Mouse (Mus musculus) G1E-ER4 (cell line): Measurements from ENCODE around the gene Gpr183. TPM values are rescaled to one million over a fixed set of nuclear protein-coding genes. Genes with fewer than 3 reads are reported as not detected.

Experiments used
- GATA1 ChIP-seq: IDR thresholded peaks from one replicate; pipeline ENCODE4 v1.8.0; 2012; ENCODE audit warnings: low read length, inconsistent platforms
- polyA plus RNA-seq: library from polyadenylated mRNA; stranded (reverse); fragments of >175 nt; gene quantifications from 2 replicates; pipeline ENCODE4 v1.2.3, GENCODE M21; 2012

The Gpr183 gene
- polyA plus RNA-seq, 1 experiment, result not detected

DNA sequence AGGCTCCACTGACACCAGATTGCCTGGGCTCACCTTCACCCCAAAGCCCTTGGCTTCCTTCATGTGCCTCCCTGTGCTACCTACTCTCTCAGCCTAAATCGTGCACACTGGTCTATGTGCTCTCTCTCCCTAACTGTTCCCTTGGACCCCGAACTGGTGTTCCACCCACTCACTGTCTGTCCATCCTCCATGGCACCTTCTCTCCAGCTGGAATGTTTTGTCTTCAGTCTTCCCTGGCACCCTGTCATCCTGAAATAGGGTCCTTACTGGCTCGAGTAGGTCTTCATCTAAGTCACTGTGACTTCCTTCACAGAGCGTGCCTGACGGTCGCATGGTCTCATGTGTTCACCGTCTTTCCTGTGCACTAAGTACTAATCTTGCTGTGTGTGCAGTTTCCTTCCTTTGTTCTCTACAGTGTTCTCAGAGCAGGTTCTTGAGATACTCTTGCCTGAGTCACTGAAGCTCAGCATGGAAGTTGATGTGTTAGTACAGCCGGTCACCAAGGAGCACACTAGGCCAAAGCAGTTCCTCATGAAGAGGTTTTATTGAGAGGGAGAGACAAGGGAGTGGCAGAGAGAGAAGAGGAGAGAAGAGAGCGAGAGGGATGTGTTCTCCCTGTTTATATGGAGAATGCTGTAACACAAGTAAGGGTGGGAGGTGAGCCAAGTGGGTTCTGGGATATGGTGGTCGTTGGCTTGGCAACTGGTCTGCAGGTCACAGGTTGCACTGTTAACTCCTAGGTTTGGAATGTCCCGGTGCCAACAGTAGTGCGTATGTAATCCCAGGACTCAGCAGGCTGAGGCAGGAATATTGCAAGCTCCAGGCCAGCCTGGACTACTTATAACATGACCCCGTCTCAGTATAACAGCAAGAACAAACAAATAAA lies 27.6 kb upstream of the Gpr183 start:
- no peak for TF ChIP-seq GATA1

- TF ChIP-seq GATA1, result no peak
These were observed 26.9 kb upstream of the Gpr183 start for GRCm38 (mm10) chr14:121991921-121992320.

- no peak for TF ChIP-seq GATA1
These were observed 25.9 kb upstream of the Gpr183 start for GRCm38 (mm10) chr14:121990897-121991296.

DNA sequence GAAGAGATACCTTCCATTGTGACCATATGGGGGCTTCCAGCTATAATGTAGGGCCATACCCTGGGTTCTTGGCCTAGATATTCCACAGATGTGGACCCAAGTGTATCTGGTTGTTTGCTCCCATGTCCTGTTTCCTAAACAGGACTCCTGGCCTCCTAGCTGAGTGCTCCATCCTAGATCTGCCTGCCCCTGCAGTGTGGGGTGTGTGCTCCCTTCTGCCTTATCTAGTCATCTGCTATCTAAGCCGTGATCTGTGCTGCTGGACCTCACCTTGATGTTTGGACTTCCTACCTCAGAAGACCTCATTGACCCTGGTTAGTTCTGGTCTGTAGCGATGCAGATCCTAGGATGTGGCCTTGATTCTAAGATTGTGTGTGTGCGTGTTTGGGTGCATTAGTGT lies 24.9 kb upstream of the Gpr183 start:
- TF ChIP-seq GATA1, result no peak

- TF ChIP-seq GATA1, result no peak
These were observed 24.3 kb upstream of the Gpr183 start for GRCm38 (mm10) chr14:121989331-121989730.

GRCm38 (mm10) chr14:121987691-121988090 lies 22.7 kb upstream of the Gpr183 start:
- TF ChIP-seq GATA1, result no peak

DNA sequence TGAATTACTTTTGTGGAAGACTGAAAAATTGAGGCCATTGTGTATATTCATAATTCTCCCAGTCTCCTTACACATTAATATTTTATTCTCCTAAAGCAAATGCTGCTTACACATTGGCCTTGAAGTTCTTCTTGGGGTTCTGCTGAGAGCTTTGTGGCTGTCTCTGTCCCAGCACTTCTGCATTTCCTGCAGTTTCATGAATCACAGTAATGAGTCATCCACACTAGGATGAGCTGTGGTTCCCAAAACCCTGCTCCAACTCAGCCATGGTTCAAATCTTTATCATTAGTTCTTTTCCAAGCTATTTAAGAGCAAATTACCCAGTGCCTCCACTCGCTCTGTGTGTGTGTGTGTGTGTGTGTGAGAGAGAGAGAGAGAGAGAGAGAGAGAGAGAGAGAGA lies 22.3 kb upstream of the Gpr183 start:
- no peak for TF ChIP-seq GATA1

DNA sequence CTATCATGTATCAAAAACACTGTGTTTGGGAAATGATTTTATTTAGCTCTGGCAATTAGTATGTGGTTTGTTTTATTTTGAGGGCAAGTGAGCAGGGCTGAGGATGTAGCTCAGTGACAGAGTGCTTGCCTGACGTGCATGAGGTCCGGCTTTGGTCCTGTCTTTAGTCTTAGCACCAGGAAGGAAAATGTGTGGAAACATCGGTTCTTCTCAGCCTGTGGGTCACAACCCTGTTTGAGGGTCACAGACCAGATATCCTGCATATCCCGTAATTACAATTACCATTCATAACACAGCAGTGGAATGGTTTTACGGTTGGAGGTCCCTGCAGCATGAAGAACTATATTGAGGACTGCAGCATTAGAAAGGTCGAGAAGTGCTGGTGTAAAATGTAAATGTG lies 21.0 kb upstream of the Gpr183 start:
- no peak for TF ChIP-seq GATA1

DNA sequence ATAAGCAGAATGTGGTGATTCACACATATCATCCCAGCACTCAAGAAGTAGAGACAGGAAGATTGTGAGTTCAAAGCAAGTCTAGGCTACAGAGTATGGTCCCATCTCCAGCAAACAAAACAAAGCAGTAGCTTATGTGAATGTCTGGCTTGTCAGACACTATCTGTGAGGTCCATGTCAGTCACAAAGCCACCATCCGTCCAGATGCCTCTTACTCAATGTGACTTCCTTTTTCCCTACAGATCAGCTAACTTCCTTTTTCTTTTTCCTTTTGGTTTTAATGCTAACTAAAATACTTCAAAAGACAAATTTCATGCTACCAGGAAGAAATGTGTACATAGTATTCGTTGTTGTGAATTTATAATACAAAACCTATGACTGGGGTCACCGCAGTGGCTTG lies 20.5 kb upstream of the Gpr183 start:
- TF ChIP-seq GATA1, result no peak

DNA sequence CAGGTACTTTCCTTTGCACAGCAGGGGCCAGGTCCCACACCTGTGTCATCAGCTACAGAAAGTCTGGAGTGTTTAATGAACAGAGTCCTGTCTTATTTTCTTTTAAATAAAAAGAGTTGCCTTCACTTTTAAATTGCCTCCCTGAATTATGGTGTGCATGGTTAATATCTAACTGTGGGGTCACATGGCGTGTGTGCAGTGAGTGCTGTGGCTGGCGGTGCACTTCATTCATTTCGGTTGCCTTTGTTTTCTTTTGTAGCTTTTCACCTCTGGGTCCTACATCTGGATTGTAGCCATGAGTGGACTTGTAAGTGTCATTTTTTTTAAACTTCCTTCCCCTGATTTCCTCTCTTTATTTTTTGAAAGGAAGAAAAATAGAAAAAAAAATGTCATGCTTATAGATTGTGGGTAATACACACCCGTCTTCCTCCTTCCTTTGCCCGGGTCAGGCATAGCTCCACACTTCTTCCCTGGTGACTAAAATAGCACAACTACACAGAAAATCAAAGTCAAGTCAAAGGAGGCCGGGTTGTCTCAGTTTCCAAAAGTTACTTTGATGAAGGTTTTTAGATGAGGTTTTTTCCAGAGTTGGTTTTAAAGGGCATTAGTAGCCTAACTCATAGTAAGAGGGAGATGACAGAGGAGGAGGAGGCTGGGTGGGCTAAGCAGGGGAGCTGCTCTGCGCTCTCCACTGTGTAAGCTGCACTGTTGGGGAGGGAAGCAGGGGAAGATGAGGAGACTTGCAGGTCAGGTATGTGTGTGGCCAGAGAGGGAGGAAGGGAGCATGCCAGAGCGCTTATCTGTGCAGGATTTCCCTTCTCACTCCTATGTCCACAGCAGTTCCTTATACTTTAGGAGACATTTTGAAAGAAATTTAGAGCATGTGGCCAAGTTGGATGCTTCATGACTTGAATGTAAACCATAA lies 18.3 kb upstream of the Gpr183 start:
- no peak for TF ChIP-seq GATA1

DNA sequence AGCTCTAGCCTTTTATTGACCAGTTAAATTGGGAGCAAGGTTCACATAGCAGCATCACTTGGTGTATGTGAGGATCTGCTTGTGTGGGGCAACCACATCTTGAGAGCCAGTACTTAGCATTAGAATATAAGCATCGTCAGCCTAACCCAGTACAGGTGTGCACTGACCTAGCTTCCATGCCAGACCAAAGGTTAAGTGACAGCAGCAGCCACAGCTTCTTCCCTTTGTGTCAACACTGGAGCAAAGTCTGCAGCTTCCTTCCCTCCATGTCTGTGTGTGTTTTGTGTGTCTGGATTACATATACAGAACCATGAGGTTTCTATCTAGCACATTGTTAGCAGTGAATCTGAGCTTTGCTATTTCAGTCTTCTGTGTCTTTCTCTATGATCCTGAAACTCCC lies 16.5 kb upstream of the Gpr183 start:
- TF ChIP-seq GATA1, result no peak

GRCm38 (mm10) chr14:121973114-121973513 lies 8.1 kb upstream of the Gpr183 start:
- TF ChIP-seq GATA1, result no peak

DNA sequence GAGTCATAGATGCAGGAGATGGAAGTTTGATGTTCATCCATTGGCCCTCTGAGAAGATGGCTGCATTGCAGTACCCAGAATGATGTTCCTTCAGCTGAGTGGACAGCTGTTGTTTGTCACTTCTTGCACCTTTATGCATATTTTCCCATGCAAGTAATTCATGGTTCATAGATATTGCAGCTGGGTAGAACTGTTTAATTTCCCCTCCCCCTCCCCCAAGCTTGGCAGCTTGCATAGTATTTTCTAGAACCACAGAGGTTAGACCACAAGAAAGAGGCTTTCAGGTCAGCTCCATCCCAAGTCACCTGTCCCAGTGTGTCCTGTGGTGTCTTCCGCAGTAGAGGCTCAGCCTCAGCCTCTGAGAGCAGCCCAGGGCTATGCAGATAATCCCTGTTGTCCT lies 5.4 kb upstream of the Gpr183 start:
- no peak for TF ChIP-seq GATA1

DNA sequence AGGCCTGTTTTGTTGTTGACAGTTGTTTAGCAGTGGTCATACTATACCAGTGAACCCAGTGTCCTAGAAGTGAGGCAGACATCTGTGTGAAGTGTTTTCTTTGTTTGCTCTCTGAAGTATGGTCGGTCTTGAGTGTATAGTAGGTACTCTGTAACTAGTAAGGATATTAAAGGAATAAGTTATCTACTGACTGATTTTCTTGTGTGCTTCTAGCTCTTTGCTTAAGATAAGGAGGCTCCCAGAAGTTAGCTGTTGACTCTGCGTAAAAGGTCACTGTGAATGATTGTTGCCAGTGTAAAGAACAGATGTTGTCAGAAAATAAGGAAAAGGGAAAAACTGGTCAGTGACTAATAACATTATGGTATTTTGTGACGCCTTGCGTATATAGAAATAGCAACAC lies 2.1 kb upstream of the Gpr183 start:
- TF ChIP-seq GATA1, result no peak

GRCm38 (mm10) chr14:121965461-121965860 lies 466 bp upstream of the Gpr183 start:
- no peak for TF ChIP-seq GATA1

GRCm38 (mm10) chr14:121963942-121964335 lies 1.1 kb downstream of the Gpr183 start:
- TF ChIP-seq GATA1, result no peak

GRCm38 (mm10) chr14:121963251-121963941 lies 1.6 kb downstream of the Gpr183 start:
- no peak for TF ChIP-seq GATA1
